Mouse (Mus musculus) lung, embryonic 16.5 days (tissue): ENCODE measurements around the gene Gria1. TPM values are rescaled to one million over a fixed set of nuclear protein-coding genes. Genes with fewer than 3 reads are reported as not detected.

Source experiments
- ATAC-seq: fragments of 200-750 bp; cut with Nextera tagmentation; 2 replicates; pipeline ENCODE4 v1.8.0; 2017; ENCODE audit warnings: low read depth, mild to moderate bottlenecking, moderate library complexity
- H3K27ac ChIP-seq: fragments of 300-500 bp; sonication (generic); 2 replicates; pipeline ENCODE4 v1.5.1; 2014; ENCODE audit warnings: mild to moderate bottlenecking, control low read depth, low read length
- H3K27me3 ChIP-seq: fragments of 300-500 bp; sonication (generic); 2 replicates; pipeline ENCODE4 v1.6.1; 2014; ENCODE audit warnings: low read depth, low read length, mixed read lengths; ENCODE audit not compliant: control insufficient read depth, insufficient read depth
- H3K36me3 ChIP-seq: fragments of 300-500 bp; sonication (generic); 2 replicates; pipeline ENCODE4 v1.6.1; 2014; ENCODE audit warnings: low read length; ENCODE audit not compliant: control insufficient read depth, insufficient read depth
- H3K4me1 ChIP-seq: fragments of 300-500 bp; sonication (generic); replicated peaks from 2 replicates; pipeline ENCODE4 v1.6.1; 2014; ENCODE audit warnings: low read length, mixed read lengths; ENCODE audit not compliant: control insufficient read depth, insufficient read depth
- H3K4me2 ChIP-seq: fragments of 300-500 bp; sonication (generic); 2 replicates; pipeline ENCODE4 v1.6.1; 2014; ENCODE audit warnings: low read depth, low read length, control low read depth
- H3K4me3 ChIP-seq: fragments of 300-500 bp; sonication (generic); 2 replicates; pipeline ENCODE4 v1.5.1; 2014; ENCODE audit warnings: mild to moderate bottlenecking, low read length, control low read depth
- H3K9ac ChIP-seq: fragments of 300-500 bp; sonication (generic); 2 replicates; pipeline ENCODE4 v1.6.1; 2014; ENCODE audit warnings: low read length, control low read depth
- H3K9me3 ChIP-seq: fragments of 300-500 bp; sonication (generic); 2 replicates; pipeline ENCODE4 v1.6.1; 2016; ENCODE audit warnings: low read length; ENCODE audit not compliant: control insufficient read depth
- WGBS: fragments of 180-500 bp; shearing (Covaris S2); extraction: QIAGEN DNeasy Blood & Tissue Kit; methylation state at CpG from one replicate; pipeline ENCODE4 v1.1.7; 2014; 5-methylcytosine and 5-hydroxymethylcytosine counted together
- polyA plus RNA-seq: library from polyadenylated mRNA; unstranded; fragments of >200 nt; fragmentation: Nextera tagmentation; extraction: Ambion mirVana; gene quantifications from 2 replicates; pipeline ENCODE4 v1.2.1, GENCODE M21; 2015

The Gria1 gene
- polyA plus RNA-seq, 1 experiment from 2014 or later = 0.89 TPM

GRCm38 (mm10) chr11:57010611-57011010 lies 576 bp upstream of the Gria1 start:
- H3K4me2 ChIP-seq = no peak overlapping the region
- 75% methylated on average over 6 of the region's 6 CpGs for WGBS
- H3K27me3 ChIP-seq = no peaks in the 10 kb centered on the region; the same call in 1 of the 2 replicates

GRCm38 (mm10) chr11:57011691-57012039 lies 478 bp downstream of the Gria1 start:
- Histone ChIP-seq H3K36me3 (no peaks in the 10 kb centered on the region), H3K4me1 (no peaks in the 10 kb centered on the region), H3K4me2 (0 out of 2 replicates have a peak overlapping the region, but pooled peaks have one; percentile 18), H3K9me3 (no peaks in the 10 kb centered on the region), H3K4me3 (no peak overlapping the region), H3K27me3 (no peaks in the 10 kb centered on the region; the same call in 1 of the 2 replicates), H3K9ac (no peak overlapping the region), H3K27ac (no peak overlapping the region)
- ATAC-seq = no peak
- 3% methylated on average over 11 of the region's 11 CpGs for WGBS

More at GRCm38 (mm10) chr11:57010611-57011010, 576 bp upstream of the Gria1 start:
- Histone ChIP-seq H3K36me3 (no peaks in the 10 kb centered on the region), H3K27ac (no peak overlapping the region), H3K4me1 (no peaks in the 10 kb centered on the region), H3K9ac (no peak overlapping the region), H3K9me3 (no peaks in the 10 kb centered on the region), H3K4me3 (no peak overlapping the region)
- no peak for ATAC-seq

- H3K36me3 ChIP-seq = no peaks in the 10 kb centered on the region
- H3K9me3 ChIP-seq = no peaks in the 10 kb centered on the region
- 40% methylated on average over 13 of the region's 13 CpGs for WGBS
- no peak overlapping the region for H3K9ac ChIP-seq
- ATAC-seq = no peak
- H3K27me3 ChIP-seq = no peaks in the 10 kb centered on the region; the same call in 1 of the 2 replicates
- no peak overlapping the region for H3K4me2 ChIP-seq
- H3K4me1 ChIP-seq = no peaks in the 10 kb centered on the region
- H3K4me3 ChIP-seq = no peak overlapping the region
- H3K27ac ChIP-seq = no peak overlapping the region
These were observed 1.2 kb downstream of the Gria1 start for GRCm38 (mm10) chr11:57012287-57012921.

GRCm38 (mm10) chr11:57013464-57014190 lies 2.4 kb downstream of the Gria1 start:
- 54% methylated on average over 9 of the region's 9 CpGs for WGBS
- H3K27me3 ChIP-seq = no peaks in the 10 kb centered on the region; the same call in 1 of the 2 replicates
- no peak overlapping the region for H3K4me3 ChIP-seq
- H3K9ac ChIP-seq = no peak overlapping the region
- no peaks in the 10 kb centered on the region for H3K4me1 ChIP-seq
- H3K27ac ChIP-seq = no peak overlapping the region
- H3K9me3 ChIP-seq = no peaks in the 10 kb centered on the region
- no peak overlapping the region for H3K4me2 ChIP-seq
- H3K36me3 ChIP-seq = no peaks in the 10 kb centered on the region
- no peak for ATAC-seq

- Histone ChIP-seq H3K36me3 (no peaks in the 10 kb centered on the region), H3K9ac (no peak overlapping the region), H3K27me3 (no peaks in the 10 kb centered on the region; the same call in 1 of the 2 replicates), H3K4me1 (no peaks in the 10 kb centered on the region), H3K27ac (no peak overlapping the region), H3K9me3 (no peaks in the 10 kb centered on the region), H3K4me2 (no peak overlapping the region), H3K4me3 (no peak overlapping the region)
- WGBS = 33% methylated on average over 6 of the region's 6 CpGs
- no peak for ATAC-seq
These were observed 3.2 kb downstream of the Gria1 start for GRCm38 (mm10) chr11:57014396-57014795.

- no peak for ATAC-seq
- H3K27me3 ChIP-seq = no peaks in the 10 kb centered on the region
- no peak overlapping the region for H3K27ac ChIP-seq
- H3K36me3 ChIP-seq = no peaks in the 10 kb centered on the region
- H3K9me3 ChIP-seq = no peaks in the 10 kb centered on the region
- no peak overlapping the region for H3K4me3 ChIP-seq
- 47% methylated on average over 4 of the region's 4 CpGs for WGBS
- H3K4me2 ChIP-seq = no peak overlapping the region
- H3K4me1 ChIP-seq = no peaks in the 10 kb centered on the region
- no peak overlapping the region for H3K9ac ChIP-seq
These were observed 7.3 kb downstream of the Gria1 start for GRCm38 (mm10) chr11:57018536-57018935.

- H3K36me3 ChIP-seq = no peaks in the 10 kb centered on the region
- WGBS = 60% methylated on average over 4 of the region's 4 CpGs
- no peak for ATAC-seq
- H3K27me3 ChIP-seq = no peaks in the 10 kb centered on the region
- H3K4me2 ChIP-seq = no peak overlapping the region
- no peaks in the 10 kb centered on the region for H3K4me1 ChIP-seq
- no peak overlapping the region for H3K27ac ChIP-seq
- no peaks in the 10 kb centered on the region for H3K9me3 ChIP-seq
- H3K9ac ChIP-seq = no peak overlapping the region
- H3K4me3 ChIP-seq = no peak overlapping the region
These were observed 11.2 kb downstream of the Gria1 start for GRCm38 (mm10) chr11:57022400-57022799.

GRCm38 (mm10) chr11:57030448-57030847 lies 19.3 kb downstream of the Gria1 start:
- H3K27me3 ChIP-seq = no peaks in the 10 kb centered on the region
- no peak overlapping the region for H3K4me3 ChIP-seq
- H3K36me3 ChIP-seq = no peaks in the 10 kb centered on the region
- ATAC-seq = no peak
- H3K4me1 ChIP-seq = no peaks in the 10 kb centered on the region
- no peak overlapping the region for H3K4me2 ChIP-seq
- no peak overlapping the region for H3K27ac ChIP-seq
- no peaks in the 10 kb centered on the region for H3K9me3 ChIP-seq
- no peak overlapping the region for H3K9ac ChIP-seq
- WGBS = 68% methylated on average over 5 of the region's 5 CpGs

GRCm38 (mm10) chr11:57038807-57039206 lies 27.6 kb downstream of the Gria1 start:
- Histone ChIP-seq H3K9ac (no peak overlapping the region), H3K36me3 (no peaks in the 10 kb centered on the region), H3K27me3 (no peaks in the 10 kb centered on the region), H3K27ac (no peak overlapping the region), H3K4me3 (no peak overlapping the region), H3K9me3 (no peaks in the 10 kb centered on the region), H3K4me1 (no peaks in the 10 kb centered on the region), H3K4me2 (no peak overlapping the region)
- no peak for ATAC-seq
- WGBS = 41% methylated on average over 7 of the region's 7 CpGs
